Mouse (Mus musculus): ENCODE results near the gene Sipa1l3. TPM values are rescaled to one million over a fixed set of nuclear protein-coding genes. Genes with fewer than 3 reads are reported as not detected.

Gene Sipa1l3
- polyA plus RNA-seq, 1 experiment = 71.5 TPM

DNA sequence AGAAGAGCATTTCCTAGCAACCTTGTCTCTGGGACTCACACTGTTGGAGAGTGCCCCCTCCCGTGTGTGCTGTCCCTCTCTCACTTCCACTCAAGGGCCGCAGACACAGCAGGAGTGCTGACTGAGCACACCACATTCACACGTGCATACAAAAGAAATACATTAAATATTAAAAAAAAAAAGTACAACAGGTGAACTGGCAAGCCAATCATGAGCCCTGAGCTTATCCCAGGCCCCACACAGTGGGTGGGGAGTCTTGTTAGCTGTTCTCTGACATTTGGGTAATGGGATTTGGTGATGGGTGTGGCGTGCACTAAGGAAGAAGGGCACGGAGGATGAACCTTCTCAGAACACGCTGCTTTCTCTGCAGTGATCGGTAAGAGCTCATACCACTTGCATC lies 215.8 kb downstream of the Sipa1l3 start:
- no peaks in the 10 kb centered on the region; the same call in 1 of the 2 replicates for H3K27me3 ChIP-seq (ENCODE audit: control insufficient read depth, insufficient read depth, low read length)
- no peaks in the 10 kb centered on the region for H3K36me3 ChIP-seq (ENCODE audit: control insufficient read depth, insufficient read depth, low read length)
- peaks cover 26% of the 10 kb centered on the region for H3K4me1 ChIP-seq (ENCODE audit: control insufficient read depth, insufficient read depth, low read length)
- H3K4me3 ChIP-seq (ENCODE audit: control insufficient read depth, low read depth, low read length) = no peak overlapping the region
- H3K27ac ChIP-seq (ENCODE audit: control insufficient read depth, insufficient read depth, low read depth, low read length) = no peak overlapping the region
- TF ChIP-seq POLR2A (IDR thresholded peaks at IDR 0.05; ENCODE audit: control insufficient read depth, low read depth, low read length) (no peak), CTCF (IDR thresholded peaks at IDR 0.05; ENCODE audit: control insufficient read depth, insufficient read depth, insufficient replicate concordance, low read depth, low read length) (no peak)

DNA sequence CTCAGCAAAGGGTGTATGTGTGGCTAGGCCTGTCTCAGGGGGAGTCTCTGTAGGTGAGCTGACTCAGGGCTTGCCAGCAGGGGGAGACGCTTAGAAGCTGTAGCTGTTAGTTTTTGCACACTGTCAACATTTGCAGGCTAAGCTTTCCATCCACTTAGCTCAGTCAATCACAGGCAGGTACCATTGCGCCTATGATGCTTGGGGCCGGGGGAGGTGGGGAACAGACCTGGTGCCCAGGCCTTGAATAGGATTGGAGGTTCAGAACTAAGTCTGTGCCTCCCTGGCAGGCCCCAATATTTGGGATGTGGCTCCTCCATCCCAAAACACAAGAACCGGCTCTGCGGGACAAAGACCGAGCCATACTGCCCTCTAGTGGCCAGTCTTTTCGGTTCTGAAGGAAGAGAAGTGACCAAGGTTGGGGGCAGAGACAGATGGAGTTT lies 217.3 kb downstream of the Sipa1l3 start:
- peak; percentile 64; the same call in 1 of the 2 replicates for TF ChIP-seq CTCF (IDR thresholded peaks at IDR 0.05; ENCODE audit: control insufficient read depth, insufficient read depth, insufficient replicate concordance, low read depth, low read length)
- no peak for TF ChIP-seq POLR2A (IDR thresholded peaks at IDR 0.05; ENCODE audit: control insufficient read depth, low read depth, low read length)
- H3K4me1 ChIP-seq (ENCODE audit: control insufficient read depth, insufficient read depth, low read length) = peaks cover 25% of the 10 kb centered on the region
- no peak overlapping the region for H3K4me3 ChIP-seq (ENCODE audit: control insufficient read depth, low read depth, low read length)
- no peaks in the 10 kb centered on the region; the same call in 1 of the 2 replicates for H3K27me3 ChIP-seq (ENCODE audit: control insufficient read depth, insufficient read depth, low read length)
- H3K36me3 ChIP-seq (ENCODE audit: control insufficient read depth, insufficient read depth, low read length) = no peaks in the 10 kb centered on the region
- no peak overlapping the region for H3K27ac ChIP-seq (ENCODE audit: control insufficient read depth, insufficient read depth, low read depth, low read length)

DNA sequence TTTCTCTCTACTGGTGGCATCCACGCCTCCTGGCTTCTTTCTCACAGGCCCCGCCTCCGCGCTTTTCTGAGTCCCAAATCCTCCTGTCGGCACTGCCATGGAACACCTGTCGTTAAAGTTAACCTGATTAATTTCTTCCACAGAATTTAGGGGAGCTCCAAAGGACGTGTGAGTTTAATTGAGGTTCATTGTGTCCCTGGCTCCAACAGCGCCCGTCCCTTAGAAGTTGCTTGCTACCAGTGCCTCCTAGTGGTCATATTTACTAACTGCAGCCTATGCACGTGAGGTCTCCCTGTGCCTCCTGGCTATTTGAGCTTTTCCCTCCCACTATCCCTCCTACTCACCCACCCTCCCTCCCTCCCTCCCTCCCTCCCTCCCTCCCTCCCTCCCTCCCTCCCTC lies 221.4 kb downstream of the Sipa1l3 start:
- Histone ChIP-seq H3K4me1 (ENCODE audit: control insufficient read depth, insufficient read depth, low read length) (peaks cover 11% of the 10 kb centered on the region), H3K36me3 (ENCODE audit: control insufficient read depth, insufficient read depth, low read length) (no peaks in the 10 kb centered on the region), H3K27me3 (ENCODE audit: control insufficient read depth, insufficient read depth, low read length) (no peaks in the 10 kb centered on the region), H3K27ac (ENCODE audit: control insufficient read depth, insufficient read depth, low read depth, low read length) (no peak overlapping the region), H3K4me3 (ENCODE audit: control insufficient read depth, low read depth, low read length) (no peak overlapping the region)
- TF ChIP-seq POLR2A (IDR thresholded peaks at IDR 0.05; ENCODE audit: control insufficient read depth, low read depth, low read length) (no peak), CTCF (IDR thresholded peaks at IDR 0.05; ENCODE audit: control insufficient read depth, insufficient read depth, insufficient replicate concordance, low read depth, low read length) (peak; percentile 93; the same call in 1 of the 2 replicates)

DNA sequence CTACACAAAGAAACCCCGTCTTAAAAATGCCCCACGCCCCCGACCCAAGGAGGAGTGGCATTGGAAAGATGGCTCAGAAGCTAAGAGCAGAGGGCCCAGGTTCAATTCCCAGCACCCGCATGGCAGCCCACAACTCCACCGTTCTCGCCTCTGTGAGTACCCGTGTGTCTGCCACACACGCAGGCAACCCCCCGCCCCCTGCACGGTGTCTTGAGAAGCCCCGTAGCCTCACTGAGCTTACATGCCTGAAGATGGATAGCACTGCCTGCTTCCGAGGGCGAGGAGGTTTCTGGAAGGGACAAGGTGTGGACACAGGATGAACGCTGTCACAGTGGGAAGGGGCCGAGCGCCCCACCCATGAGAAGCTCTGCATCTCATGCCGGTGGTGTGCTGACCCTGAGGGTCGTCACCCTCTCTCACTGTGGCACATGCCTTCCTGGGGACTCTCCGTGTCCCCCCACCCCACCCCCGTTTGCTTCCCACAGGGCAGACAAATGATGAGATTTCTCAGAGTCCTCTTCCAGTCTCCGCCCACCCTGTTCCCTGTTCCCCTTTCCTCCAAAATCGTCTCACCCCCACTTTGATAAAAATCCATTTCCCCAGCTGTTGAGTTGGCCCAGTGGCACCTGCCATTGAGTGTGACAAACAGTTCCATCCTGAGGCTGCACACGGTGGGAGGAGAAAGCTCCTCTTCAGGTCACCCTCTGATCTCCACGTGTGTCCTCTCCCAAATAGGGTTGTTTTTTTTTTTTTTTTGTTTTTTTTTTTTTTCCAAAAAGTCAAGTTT lies 222.4 kb downstream of the Sipa1l3 start:
- H3K4me1 ChIP-seq (ENCODE audit: control insufficient read depth, insufficient read depth, low read length) = peaks cover 9% of the 10 kb centered on the region
- TF ChIP-seq CTCF (IDR thresholded peaks at IDR 0.05; ENCODE audit: control insufficient read depth, insufficient read depth, insufficient replicate concordance, low read depth, low read length) = no peak
- TF ChIP-seq POLR2A (IDR thresholded peaks at IDR 0.05; ENCODE audit: control insufficient read depth, low read depth, low read length) = no peak
- H3K36me3 ChIP-seq (ENCODE audit: control insufficient read depth, insufficient read depth, low read length) = no peaks in the 10 kb centered on the region
- H3K27me3 ChIP-seq (ENCODE audit: control insufficient read depth, insufficient read depth, low read length) = no peaks in the 10 kb centered on the region
- peak overlapping the region; percentile 29 for H3K4me3 ChIP-seq (ENCODE audit: control insufficient read depth, low read depth, low read length)
- no peak overlapping the region for H3K27ac ChIP-seq (ENCODE audit: control insufficient read depth, insufficient read depth, low read depth, low read length)

DNA sequence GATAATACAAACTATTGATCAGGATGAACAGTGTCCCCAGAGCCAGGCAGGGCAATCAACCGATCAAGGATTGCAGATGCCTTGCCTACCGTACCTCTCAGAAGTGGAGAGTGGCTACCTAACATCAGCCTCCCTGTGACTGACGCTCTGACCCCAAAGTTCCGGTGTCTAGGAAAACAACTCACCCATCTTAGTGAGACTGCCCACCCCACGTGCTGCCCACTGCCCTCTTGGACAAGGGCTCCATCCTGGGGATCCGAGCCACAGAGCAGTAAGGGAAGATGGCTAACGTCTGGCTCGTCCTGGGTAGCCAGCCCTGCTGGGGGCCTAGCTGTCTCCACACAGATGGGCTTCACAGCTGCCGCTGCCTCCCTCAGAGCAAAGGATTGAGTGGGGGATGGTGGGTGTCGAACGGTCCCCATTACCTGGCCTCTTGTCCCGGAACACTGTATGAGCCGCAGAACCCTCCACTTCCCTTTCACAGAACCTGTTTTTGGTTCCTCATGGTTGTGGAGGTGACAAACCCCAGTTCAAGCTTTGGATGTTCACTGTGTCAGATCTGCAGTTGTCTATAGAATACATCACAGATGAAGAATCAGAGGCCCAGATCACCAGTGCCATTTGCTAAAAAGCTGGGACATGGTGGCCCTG lies 224.2 kb downstream of the Sipa1l3 start:
- Histone ChIP-seq H3K4me1 (ENCODE audit: control insufficient read depth, insufficient read depth, low read length) (peaks cover 17% of the 10 kb centered on the region), H3K4me3 (ENCODE audit: control insufficient read depth, low read depth, low read length) (no peak overlapping the region)

DNA sequence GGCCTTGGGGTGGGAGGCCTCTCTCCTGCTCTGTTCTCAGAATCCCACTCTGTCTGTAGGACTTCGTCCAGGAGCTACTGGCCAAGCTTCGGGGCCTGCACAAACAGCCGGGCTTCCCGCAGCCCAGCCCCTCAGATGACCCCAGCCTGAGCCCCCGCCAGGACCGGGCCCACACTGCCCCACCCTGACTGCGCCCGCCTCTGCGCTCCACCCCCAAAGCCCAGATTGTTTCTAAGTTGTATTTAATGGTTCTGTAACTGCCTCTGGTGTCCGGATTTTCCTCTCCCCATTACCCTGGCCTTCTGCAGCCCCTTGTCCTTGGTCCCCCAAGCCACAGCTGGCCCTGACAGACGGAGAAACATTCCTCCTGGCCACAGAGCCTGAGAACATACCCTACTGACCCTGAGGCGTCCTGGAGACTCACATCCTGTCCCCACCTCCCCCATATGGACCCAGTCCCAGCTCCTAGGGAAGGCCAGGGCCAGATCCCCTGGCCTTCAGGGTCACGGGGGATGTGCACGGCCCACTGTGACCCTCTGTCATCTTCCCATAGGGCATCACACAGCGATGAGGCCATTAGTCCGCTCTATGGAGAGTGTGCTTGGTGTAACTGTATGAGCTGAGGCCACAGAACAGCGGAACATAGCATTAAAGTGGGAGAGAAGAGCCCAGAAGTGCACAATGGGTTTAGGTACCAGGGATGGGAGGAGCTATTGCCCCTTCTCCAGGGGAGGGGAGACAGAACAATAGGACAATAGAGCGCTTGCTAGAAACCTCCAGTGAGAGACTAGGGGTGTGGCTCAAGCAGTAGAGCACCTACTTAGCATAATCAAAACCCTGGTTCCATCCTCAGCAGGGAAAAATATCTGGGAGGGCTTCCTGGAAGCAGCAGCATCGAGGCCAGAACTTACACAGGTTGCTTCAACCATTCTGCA lies 225.0 kb downstream of the Sipa1l3 start:
- Histone ChIP-seq H3K27me3 (ENCODE audit: control insufficient read depth, insufficient read depth, low read length) (no peaks in the 10 kb centered on the region), H3K27ac (ENCODE audit: control insufficient read depth, insufficient read depth, low read depth, low read length) (peak overlapping the region; percentile 66), H3K36me3 (ENCODE audit: control insufficient read depth, insufficient read depth, low read length) (no peaks in the 10 kb centered on the region), H3K4me1 (ENCODE audit: control insufficient read depth, insufficient read depth, low read length) (peaks cover 22% of the 10 kb centered on the region), H3K4me3 (ENCODE audit: control insufficient read depth, low read depth, low read length) (no peak overlapping the region)
- TF ChIP-seq CTCF (IDR thresholded peaks at IDR 0.05; ENCODE audit: control insufficient read depth, insufficient read depth, insufficient replicate concordance, low read depth, low read length) (no peak), POLR2A (IDR thresholded peaks at IDR 0.05; ENCODE audit: control insufficient read depth, low read depth, low read length) (no peak)

More for the DNA sequence above, 224.2 kb downstream of the Sipa1l3 start:
- no peak overlapping the region for H3K27ac ChIP-seq (ENCODE audit: control insufficient read depth, insufficient read depth, low read depth, low read length)
- no peaks in the 10 kb centered on the region for H3K27me3 ChIP-seq (ENCODE audit: control insufficient read depth, insufficient read depth, low read length)
- H3K36me3 ChIP-seq (ENCODE audit: control insufficient read depth, insufficient read depth, low read length) = no peaks in the 10 kb centered on the region
- TF ChIP-seq POLR2A (IDR thresholded peaks at IDR 0.05; ENCODE audit: control insufficient read depth, low read depth, low read length) (no peak), CTCF (IDR thresholded peaks at IDR 0.05; ENCODE audit: control insufficient read depth, insufficient read depth, insufficient replicate concordance, low read depth, low read length) (no peak)

Measured in testis, adult 2 months (tissue).